Mouse (Mus musculus) fat pad, adult 2 months (tissue): ENCODE measurements around the gene Ap1m1.

ENCODE experiments used
- DNase-seq: peaks from one replicate; pipeline ENCODE4 v3.0.0-alpha.2; 2011; ENCODE audit warnings: low read depth, low spot score; ENCODE audit errors: extremely low read depth

Ap1m1 gene

DNA sequence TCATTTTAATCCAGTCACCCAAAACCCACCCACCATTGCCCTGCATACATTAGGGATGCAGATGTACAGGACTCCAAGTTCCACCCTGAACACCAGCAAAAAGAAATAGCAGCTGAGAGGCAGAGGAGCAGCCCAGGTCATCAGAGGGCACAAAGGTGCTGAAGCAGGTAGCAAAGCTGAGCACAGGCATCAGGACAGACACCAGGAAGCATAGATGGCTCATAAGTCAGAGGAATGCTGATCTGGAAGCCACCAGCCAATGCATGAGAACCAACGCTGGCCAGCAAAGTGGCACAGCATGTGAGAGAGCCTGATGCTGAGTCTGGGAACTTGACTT lies 18.1 kb downstream of the Ap1m1 start:
- DNase-seq = no peak

DNA sequence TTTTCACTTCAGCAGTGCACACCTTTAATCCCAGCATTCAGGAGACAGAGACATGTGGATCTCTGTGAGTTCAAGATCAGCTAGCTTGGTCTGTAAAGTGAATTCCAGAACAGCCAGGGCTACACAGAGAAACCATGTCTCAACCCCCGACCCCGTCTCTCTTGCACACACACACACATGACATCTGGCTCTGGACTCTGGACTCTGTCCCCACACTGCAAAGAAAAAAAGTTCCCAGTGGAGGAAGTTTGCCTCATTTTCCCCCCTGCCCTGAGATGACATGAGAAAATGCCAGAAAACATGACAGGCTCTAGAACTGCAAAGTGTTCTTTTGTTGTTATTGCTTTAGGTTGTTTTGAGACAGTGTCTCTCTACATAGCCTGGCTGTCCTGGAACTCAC lies 20.0 kb downstream of the Ap1m1 start:
- no peak for DNase-seq

DNA sequence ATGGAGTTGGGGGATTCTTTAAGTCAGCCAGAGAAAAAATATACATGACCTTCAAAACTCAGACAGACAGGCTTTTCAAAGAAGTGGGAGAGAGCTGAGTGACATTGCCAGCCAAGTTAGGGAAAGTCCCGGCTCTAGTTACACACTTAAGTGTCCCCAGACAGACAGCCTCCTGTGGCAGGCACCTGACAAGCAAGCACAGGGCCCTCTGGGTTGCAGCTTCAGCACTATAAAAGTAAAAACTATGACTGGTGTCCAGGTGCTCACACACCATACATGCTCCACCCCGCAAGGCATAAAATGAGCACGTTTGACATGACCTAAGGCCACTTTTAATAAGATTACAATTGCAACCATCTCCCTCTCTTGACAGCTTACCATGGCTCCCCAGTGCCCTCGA lies 20.8 kb downstream of the Ap1m1 start:
- no peak for DNase-seq

DNA sequence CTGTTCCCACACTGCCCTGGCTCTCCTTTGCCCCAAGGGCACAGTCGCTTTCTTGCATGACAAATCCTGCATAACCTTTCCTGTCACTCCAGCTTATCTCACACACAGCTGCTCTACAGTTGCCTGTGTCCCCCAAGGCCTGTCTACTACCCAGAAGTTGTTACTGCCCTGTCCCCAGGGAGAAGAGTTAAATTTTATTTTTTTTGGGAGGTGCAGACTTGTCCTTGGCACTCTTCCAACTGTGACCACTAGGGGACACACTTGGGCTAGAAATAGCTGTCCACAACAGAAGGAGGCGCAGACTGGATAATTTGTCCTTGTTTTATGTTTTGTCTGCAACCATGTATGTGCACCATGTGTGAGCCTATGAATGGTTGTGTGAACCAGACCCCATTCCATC lies 21.2 kb downstream of the Ap1m1 start:
- no peak for DNase-seq

DNA sequence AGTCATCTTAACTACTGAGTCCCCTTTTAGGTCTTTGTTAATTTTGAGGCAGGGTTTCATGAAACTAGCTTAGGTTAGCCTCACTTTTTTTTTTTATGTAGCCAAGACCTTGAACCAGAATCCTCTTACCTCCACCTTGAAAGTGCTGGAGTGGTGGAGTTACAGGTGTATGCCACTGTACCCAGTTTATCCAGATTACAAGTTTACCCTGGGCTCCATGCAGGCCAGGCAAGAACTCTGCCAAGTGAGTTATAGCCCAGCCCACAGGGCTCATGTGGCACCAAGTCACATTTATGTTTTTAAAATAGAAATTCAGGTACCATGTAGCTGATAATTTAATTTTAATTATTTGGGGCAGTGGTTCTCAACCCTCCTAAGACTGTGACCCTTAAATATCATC lies 21.6 kb downstream of the Ap1m1 start:
- no peak for DNase-seq

DNA sequence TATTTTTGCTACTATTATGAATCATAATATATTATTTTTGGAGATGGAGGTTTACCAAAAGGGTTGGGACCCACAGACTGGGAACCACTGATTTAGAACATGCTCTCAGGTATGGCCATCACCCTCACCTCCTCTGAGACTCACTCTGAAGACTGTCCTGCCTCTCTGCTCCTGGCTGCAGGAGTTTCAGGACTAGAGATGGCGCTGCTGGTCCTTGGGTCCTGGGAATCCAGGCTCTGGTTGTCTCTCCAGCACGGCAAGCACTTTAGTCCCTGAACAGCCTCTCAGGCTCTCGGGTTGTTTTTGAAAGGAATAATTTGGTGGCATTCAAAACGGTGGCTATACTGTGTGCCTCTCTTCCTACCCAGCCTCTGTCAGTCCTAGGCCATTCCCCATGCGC lies 22.1 kb downstream of the Ap1m1 start:
- DNase-seq = no peak

DNA sequence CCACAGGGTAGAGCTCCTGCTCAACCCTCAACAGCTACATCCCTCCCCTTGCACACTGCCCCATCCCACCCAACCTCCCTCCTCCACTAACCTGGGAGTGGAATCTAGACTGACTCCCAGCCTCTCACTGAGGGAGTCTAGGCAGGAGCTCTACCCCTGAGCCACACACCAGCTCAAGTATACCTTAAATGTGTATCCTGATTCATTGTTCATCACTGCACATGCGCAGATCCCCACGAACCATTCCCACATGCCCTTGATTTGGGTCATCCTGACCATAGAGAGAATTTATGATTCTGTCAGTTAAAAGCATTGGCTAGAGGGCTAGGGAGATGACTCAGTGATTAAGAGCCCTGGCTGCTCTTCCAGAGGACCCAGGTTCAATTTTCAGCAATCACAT lies 22.9 kb downstream of the Ap1m1 start:
- DNase-seq = no peak

DNA sequence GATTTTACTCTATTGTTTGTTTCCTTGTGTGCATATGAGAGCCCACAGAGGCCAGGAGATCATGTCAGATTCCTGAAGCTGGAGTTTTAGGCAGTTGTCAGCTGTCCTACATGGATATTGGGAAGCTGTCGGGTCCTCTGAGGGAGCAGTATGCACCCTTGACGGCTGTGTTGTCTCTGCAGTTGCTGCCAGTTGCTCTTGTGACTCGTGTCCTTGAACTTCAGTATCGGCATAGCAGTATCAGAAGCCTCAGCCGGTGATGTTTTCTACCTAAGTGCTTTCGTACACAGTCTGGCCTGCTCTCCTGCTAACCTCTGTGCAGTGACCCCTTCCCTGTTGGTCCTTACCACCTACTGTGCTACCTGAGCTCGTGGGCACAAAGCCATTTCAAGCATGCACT lies 23.6 kb downstream of the Ap1m1 start:
- no peak for DNase-seq

DNA sequence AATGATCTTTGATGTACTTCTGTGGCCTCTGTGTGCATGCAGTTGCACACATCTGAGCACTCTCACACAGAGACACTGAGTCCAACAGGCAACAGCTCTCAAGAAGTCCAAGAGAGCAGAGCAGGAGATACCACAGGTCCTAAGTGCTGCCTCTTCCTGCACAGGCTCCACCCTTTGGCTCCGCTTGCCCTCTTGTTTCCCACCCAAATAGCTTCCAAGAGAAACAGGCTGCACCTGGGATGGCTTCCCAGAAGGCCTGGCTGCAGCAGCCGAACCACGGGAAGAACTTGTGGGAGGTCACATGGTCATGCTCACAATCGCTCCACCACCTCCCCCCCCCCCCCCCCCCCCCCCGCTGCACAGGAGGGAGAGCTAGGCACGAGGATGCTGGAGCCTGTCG lies 25.5 kb downstream of the Ap1m1 start:
- DNase-seq = no peak

DNA sequence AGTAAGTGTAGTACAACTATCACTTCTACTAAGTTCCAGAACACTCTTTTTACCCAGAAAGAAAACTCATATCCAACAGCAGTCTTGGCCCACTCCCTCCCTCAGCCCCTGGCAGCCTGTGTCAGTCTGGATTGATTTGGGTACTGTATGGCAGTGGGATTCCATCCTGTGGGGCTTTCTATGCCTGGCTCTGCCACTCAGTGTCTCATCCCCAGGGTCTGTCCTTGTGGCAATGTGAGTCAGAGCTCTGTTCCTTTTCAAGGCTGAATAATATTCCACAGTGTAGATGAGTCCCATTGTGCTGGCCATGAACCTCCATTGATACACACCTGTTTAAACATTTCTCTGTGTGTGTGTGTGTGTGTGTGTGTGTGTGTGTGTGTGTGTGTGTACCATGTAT lies 26.9 kb downstream of the Ap1m1 start:
- DNase-seq = no peak

DNA sequence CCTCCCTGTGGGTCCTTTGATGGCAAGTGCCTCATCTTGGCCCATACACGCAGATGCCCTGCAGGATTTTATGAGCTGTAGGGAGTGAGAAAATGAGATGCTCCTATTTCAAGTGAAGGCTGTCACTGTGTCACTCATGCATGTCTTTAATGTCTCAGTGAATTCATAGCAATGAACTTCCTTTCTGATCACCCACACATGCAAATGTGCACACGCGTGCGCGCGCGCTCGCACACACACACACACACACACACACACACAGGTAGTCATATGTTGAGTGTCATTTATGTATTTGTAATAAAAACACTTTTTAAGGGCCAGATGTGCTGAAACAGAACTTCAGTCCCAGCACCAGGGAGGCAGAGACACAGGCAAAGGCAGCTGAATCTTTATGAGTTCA lies 27.3 kb downstream of the Ap1m1 start:
- no peak for DNase-seq

DNA sequence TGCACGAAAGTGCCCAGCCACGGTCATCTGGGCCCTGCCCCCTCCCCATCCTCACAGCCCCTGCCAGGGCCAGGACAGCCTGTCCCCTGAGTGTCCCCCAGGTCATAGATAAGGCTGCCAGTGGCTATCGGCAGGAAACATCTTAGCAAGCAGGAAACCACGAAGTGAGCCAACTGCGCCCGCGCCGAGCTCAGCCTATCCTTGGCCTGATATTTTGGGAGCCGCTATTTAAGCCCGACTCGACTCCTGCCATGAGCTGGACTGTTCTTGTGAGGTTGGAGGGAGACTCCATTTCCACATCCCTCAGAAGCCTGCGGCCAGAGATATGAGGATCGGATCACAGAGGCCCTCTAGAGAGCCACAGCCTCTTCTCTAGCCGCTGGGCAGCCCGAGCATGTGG lies 28.5 kb downstream of the Ap1m1 start:
- DNase-seq = no peak

DNA sequence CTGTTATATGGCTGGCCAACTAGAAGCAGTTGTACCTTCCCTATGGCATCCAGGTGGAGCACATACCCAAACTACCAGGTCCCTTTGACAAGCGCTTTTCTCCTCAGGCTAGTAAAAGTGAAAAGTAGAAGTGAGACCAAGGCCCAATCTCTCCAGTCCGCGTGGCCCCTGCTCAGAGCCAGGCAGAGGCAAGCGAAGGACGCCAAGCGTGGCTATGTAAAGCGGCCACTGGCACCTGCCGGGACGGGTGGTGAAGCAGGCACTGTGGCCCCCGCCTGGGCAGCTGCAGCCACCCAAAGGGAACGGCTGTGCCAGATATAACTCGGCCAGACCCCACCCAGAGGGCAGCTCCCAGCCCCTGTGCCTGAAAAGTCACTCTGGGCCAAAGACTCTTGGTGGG lies 30.8 kb downstream of the Ap1m1 start:
- no peak for DNase-seq

DNA sequence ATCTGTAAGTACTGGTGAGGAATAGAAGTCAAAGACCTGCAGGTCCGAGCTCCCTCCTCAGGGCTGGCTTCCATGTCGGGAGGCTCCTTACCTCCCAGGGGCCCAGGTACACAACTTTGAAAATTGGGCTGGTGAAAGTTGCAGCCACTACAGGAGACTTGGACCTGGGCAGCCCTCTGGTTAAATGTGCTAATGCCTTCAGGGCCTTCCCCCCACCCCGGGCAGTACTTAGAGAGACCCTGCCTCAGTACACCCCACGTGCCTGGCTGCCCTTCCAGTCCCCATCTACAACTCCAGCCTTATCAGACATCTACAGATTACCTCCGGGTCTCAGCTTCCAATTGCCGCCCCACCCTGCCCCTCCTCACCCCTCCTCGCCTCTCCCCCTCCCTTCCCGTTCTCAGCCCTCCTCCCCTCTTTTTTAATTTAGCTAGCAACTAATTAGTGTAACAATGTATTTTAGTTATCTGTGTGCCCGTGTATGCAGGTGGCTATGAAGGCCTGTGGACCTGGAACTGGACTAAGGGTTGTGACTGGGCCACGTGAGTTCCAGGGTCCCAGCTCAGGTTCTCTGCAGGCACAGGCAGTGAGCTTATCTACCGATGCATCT lies 31.3 kb downstream of the Ap1m1 start:
- DNase-seq = no peak

DNA sequence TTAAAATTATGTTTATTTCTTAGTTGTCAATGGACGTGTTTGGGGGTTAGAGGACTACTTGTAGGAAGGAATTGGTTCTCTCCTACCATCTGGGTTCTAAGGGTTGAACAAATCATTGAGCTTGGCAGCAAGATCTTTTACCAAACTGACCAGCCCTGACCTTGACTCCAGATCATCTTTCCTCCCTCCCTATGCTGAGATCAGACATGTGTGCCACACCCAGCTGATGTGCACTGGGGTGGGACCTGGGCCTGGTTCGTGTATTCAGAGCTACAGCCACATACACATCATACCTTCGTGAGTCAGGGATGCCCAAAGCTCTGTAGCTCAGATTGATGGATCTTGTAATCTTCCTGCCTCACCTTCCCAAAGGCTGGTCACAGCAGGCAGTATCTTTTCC lies 31.9 kb downstream of the Ap1m1 start:
- DNase-seq = no peak

DNA sequence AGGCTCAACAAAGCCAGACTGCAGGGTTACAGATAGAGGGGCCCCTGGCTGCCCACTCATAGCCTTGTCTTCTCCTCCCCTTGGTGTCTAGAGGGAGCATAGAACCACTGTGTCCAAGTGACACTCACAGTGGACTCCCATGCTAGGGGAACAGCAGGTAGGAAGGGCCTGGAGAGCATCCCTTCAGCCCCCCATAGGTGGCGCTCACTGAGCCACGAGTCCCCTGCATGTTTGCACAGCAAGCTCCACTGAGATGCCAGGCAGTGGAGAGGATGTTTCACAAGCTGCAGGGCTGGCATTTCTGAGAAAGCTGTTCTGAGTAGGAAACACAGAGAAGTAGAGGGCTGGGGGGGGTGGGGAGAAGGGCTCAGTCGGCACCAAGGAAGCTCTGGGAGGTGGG lies 32.5 kb downstream of the Ap1m1 start:
- DNase-seq = no peak

DNA sequence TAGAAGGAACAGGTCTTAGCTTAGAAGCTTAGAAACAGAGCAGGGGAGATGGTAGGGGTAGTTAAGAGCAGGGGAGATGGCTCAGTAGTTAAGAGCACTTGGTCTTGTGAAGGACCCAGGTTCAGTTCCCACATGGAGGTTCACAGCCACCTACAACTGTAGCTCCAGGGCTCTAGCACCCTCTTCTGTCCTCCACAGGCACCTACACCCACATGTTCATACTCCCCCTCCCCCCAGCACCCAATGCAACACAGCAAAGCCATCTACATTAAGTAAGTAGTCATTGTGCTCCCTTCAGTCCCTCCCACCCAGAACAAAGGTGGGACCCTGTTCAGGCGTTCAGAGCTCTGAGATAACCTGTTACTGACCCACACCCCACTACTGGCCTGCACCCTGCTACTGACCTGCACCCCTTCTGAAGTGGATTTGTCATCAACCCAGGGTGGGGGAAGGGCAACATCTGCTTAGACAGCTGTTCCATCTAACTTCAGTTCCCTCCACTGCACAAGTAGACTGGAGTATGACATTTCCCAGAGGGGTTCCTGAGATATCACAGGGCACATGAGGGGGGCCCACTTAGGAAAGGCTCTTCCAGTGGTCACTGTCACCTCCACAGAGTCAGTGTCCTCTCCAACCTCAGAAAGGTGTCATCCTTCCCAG lies 33.4 kb downstream of the Ap1m1 start:
- no peak for DNase-seq

DNA sequence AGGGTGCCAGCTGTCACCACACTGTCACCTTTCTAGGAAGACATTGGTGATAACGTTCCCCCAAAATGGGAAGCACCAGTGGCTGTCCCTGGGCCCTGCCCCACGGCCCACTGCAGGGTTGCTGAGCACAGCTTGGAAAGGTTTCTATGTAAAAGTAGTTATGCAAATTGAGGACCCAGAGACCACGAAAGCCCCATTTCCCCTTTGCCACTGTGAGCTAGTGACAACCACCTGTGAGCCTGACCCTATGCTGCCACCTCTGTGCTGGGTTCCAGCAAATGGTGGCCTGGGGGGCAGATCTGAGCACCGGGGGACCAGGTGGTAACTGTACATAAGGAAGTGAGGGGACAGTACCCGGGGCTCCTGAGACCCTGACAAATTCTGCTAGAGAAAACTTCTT lies 34.0 kb downstream of the Ap1m1 start:
- no peak for DNase-seq

DNA sequence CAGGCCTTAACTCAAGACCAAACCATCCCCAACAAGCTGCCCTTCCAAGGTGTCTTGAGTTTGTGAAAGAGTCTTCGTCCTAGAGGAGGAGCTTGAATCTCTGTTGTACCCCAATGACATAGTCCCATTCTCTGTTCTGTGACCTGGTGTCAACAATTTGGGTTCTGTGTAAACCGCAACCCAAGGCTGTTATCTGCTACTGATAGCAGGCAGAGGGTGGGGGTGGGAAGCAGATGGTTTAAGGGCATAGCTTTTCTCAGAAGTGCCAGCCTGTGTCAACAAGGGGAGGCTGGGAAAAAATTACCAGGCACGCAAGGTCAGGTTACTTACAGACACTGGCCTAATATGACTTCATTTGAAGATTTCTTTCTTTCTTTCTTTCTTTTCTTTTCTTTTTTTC lies 37.4 kb downstream of the Ap1m1 start:
- no peak for DNase-seq

DNA sequence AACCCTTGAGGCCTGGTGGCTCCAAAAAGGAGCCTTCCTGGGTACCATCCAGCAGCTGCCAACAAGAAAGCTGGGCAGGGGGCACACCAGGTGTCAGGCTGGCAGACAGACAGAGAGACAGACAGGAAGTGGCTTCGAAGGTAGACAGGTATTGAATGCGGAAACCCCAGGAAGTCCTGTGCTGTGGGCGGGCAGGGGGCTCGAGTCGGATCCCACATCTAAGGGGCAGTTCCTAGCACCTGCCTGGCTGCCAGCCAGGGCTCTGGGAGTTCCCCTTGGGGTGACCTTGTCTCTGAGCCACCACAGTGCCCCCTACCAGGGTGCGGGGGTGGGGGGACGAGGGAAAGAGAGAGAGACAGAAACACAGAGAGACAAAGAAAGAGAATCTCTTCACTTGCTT lies 39.3 kb downstream of the Ap1m1 start:
- DNase-seq = no peak

DNA sequence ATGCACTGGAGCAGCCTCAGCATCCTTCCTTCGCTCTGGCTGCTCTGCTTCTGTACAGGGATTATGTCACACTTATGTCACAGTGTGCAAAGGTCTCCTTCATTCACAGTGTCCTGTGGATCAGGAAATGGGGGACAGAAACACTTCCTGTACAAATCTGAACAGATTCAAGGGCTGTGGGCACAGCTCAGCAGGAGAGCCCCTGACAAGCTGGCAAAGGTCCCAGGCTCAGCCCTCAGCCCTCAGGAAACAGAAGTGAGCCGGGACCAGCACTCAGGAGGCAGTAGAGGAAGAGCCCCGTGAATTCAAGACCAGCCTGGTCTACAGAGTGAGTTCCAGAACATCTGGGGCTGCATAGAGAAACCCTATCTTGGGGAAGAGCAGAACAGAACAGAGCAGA lies 41.8 kb downstream of the Ap1m1 start:
- DNase-seq = no peak

DNA sequence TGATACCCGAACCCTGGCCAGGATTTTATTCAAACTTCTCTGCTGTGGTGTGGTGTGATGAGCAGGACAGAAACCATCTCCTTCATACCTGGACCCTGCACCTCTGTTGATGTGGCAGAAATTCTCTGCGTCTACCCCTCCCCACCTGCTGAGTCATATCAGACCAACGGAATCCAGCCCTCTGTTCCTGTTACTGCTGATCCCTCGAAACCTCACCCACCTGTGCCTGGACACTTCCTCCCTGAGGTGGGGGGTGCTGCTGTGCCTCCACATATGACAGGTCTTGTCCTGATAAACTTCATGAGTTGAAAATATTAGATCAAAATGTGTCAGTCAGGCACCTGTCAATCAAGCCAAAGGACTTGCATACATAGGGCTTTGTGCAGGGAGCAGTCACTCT lies 45.5 kb downstream of the Ap1m1 start:
- DNase-seq = no peak

DNA sequence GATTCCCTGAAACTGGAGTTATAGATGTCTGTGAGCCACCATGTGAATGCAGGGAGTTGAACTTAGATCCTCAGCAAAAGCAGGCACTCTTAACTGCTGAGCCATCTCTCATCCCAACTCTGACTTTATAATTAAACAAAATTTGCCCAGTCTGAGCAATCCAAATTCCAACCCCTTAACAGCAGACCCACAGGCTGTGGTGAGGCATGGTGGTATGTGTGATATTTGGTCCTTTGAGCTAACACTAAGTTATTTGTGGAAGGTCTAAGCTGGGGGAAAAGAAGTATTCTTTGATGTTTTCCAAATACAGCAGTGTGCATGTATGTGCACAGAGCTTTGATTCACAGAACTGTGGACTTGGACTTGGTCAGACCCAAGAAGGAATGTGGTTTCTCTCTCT lies 49.2 kb downstream of the Ap1m1 start:
- DNase-seq = no peak
